8 mouse cellular contexts compared by ENCODE assay signal in the genomic region with DNA sequence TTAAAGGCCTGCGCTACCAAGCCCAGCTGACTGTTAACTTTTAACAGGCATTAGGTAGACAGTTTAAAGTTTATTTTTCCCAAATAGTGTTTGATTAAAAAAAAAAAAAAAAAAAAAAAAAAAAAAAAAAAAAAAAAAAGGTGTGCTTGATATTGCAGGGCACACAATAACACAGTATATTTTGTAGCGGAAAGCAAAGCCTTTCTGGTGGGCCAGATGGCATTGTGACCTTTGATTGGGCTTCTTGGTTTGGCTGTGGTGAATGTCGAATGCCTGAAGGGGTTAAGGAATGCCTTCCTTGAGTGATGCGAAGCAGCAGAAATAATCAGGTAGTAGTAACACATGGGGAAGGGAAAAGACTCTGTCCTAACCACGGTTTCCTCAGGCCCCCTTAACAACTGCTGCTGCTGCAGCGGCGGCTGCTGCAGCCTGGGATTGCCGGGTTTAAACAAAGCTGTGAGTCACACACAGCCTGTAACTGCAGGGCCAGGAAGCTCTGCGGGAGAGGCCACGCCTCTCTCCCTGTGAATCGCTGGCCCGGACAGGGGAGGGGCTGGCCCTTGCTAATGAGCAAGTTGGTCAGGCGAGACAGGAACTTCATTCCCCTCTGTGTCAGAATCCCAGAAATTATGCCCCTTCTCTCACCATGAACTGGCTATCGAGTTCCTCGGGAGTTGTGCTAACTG. TPM values are rescaled to one million over a fixed set of nuclear protein-coding genes. Genes with fewer than 3 reads are reported as not detected.
DNase-seq lines count a peak whose midpoint lies in the region; ATAC-seq lines count a peak whose summit lies in the region.

No protein-coding gene starts in this region.

- no peaks in the 10 kb centered on the region for H3K4me1 ChIP-seq in hindbrain, embryonic 11.5 days (replicated peaks; ENCODE audit: control insufficient read depth, insufficient read depth, low read length)

- no peaks in the 10 kb centered on the region for H3K27me3 ChIP-seq in hindbrain, embryonic 11.5 days (ENCODE audit: control insufficient read depth, insufficient read depth, low read length)

- no peaks in the 10 kb centered on the region for H3K9me3 ChIP-seq in hindbrain, embryonic 11.5 days (ENCODE audit: control insufficient read depth, low read length)

- DNase-seq in NIH3T3 (ENCODE audit: low read depth) = peak; percentile 95
- DNase-seq in cerebellum, adult 9-11 months = peak; percentile 27
- peak; percentile 46 to 68 for DNase-seq in frontal cortex, postnatal 10 days (ENCODE audit: low spot score in 2 of 2)
- DNase-seq in hindbrain, embryonic 11.5 days (ENCODE audit: low spot score) = peak; percentile 86
- peak; percentile 51 to 56 for DNase-seq in layer of hippocampus, postnatal 14 days (ENCODE audit: low spot score in 2 of 2)
- peak; percentile 93 for DNase-seq in lung, postnatal 10 days
- peak; percentile 61 for DNase-seq in ovary, postnatal 14 days (ENCODE audit: low spot score)
- DNase-seq in thymus, postnatal 14 days = peak; percentile 73

- H3K9ac ChIP-seq in hindbrain, embryonic 11.5 days (ENCODE audit: low read depth, low read length) = peak overlapping the region; percentile 56

- peak overlapping the region; percentile 74 for H3K27ac ChIP-seq in hindbrain, embryonic 11.5 days (ENCODE audit: low read depth, low read length)

- H3K4me3 ChIP-seq in hindbrain, embryonic 11.5 days (ENCODE audit: low read depth, low read length) = peak overlapping the region; percentile 46

- WGBS in hindbrain, embryonic 11.5 days = 10% methylated on average over 15 of the region's 15 CpGs

- peak; percentile 97 for ATAC-seq in hindbrain, embryonic 11.5 days (ENCODE audit: low FRiP score)

- no peaks in the 10 kb centered on the region for H3K36me3 ChIP-seq in hindbrain, embryonic 11.5 days (ENCODE audit: control insufficient read depth, insufficient read depth, low read length)

- H3K4me2 ChIP-seq in hindbrain, embryonic 11.5 days (replicated peaks; ENCODE audit: low read depth, low read length) = peak overlapping the region; percentile 75

RNA-seq across cellular contexts. Expression of gene Arhgap18, which starts 18.9 kb away (rescaled TPM):
- 12.0 and 12.9 TPM in 2 replicates for polyA plus RNA-seq in hindbrain, embryonic 11.5 days (2014; fragmentation: Nextera tagmentation; extraction: Ambion mirVana)
- 1 to 10 TPM; 6.6 to 8.5 TPM for total RNA-seq in layer of hippocampus, postnatal 14 days (2021)

Comparison
In these comparisons a context has a peak if more than half of its experiments do, and no peak if none do; other contexts are left out.
1. Peak in every context shown above with its lines: DNase-seq, ATAC-seq, H3K4me3 ChIP-seq and H3K27ac ChIP-seq.
2. DNase-seq: peak in every context shown above with its lines; median percentile 95 in NIH3T3; 93 in lung, postnatal 10 days; 86 in hindbrain, embryonic 11.5 days; 73 in thymus, postnatal 14 days; 61 in ovary, postnatal 14 days; 57 in frontal cortex, postnatal 10 days; 54 in layer of hippocampus, postnatal 14 days; 27 in cerebellum, adult 9-11 months.